Mouse (Mus musculus): ENCODE results near the gene Dnajc27. TPM values are rescaled to one million over a fixed set of nuclear protein-coding genes. Genes with fewer than 3 reads are reported as not detected.

The Dnajc27 gene
- 1 to 10 TPM; 2.3 TPM for total RNA-seq (2023)

DNA sequence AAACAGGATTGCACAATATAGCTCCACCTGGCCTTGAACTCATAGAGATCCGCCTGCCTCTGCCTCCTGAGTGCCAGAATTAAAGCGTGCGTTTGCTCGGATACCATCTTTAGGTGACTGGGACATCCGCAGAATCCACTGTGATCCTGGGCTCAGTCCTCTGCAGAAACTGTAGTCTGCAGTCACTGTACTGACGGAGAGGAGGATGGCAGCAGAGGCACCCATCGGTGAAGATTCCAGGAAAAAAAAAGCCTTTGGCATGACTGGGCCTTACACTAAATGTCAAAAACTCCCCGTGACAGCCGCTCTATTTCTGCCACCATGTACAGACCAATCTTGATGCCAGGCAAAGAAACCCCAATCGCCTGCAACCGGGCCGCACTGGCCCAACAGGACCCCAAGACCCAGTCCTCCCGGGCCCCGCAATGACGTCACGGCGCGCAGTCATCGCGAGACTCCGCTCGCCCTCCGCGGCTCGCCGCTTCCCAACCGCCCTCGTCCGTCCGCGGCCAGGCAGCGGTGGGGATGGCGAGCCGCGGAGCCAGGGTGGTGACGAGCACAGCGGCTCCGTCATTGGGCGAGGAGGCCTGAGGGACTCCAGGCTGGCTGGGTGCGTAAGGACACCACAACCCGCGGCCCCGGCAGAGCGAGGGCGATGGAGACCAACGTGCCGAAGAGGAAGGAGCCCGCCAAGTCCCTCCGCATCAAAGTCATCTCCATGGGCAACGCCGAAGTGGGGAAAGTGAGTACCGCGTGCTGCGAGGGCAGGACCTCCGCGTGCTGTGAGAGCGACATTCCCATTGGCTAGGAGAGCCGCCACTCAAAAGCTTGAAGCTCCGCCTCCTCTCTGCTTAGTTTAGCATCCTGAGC, at the start of gene Dnajc27:
TSS of gene Dnajc27 (plus strand) at position 452 of the 870 bp plus-strand sequence.

DNA sequence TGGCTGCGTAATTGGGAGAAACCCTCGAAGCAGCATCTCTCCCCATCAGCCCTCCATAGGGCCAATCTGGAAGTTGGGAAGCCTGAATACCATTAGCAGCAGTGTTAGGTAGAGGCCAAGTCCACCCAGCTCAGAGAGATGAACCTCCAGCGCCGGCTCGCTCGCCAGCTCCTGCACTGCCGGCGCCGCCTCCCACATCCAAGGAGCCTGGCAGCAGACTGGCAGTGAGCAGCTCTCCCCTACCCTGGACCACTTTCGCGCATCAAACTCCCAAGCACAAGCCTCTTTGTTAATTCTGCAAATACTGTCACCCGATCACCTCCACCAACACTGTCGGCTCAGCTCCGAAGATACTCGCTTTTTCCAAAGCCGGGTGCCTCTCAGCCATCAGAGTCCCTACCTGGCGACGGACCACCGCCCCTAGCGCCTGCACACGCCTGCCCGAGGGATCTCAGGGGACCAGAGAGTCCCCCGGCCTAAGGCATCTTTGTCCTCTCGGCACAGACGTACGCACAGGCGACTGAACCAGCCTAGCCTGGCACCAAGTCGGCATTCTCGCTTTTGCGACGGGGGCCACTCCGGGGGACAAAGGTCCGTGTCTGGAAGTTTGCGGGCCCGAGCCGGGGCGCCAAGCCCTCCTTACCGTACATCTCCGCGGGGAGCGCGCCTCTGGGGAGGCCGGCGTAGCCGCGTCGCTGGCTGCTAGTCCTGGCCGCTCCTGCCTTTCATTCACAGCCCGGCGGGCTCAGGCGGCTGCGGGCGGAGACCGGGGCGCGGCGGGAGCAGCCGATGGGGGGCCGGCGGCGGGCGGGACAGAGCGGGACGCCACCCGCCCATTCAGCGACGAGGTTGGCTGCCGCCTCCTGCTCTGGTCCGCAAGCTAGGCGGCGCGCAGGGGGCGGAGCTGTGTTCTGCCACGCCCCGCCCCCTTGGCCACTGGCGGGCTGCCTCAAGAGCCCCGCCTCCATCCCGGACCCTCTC, 44.0 kb upstream of the Dnajc27 start, which contains the start of gene Efr3b:
TSS of gene Efr3b (minus strand) at position 855 of the 981 bp plus-strand sequence.

DNA sequence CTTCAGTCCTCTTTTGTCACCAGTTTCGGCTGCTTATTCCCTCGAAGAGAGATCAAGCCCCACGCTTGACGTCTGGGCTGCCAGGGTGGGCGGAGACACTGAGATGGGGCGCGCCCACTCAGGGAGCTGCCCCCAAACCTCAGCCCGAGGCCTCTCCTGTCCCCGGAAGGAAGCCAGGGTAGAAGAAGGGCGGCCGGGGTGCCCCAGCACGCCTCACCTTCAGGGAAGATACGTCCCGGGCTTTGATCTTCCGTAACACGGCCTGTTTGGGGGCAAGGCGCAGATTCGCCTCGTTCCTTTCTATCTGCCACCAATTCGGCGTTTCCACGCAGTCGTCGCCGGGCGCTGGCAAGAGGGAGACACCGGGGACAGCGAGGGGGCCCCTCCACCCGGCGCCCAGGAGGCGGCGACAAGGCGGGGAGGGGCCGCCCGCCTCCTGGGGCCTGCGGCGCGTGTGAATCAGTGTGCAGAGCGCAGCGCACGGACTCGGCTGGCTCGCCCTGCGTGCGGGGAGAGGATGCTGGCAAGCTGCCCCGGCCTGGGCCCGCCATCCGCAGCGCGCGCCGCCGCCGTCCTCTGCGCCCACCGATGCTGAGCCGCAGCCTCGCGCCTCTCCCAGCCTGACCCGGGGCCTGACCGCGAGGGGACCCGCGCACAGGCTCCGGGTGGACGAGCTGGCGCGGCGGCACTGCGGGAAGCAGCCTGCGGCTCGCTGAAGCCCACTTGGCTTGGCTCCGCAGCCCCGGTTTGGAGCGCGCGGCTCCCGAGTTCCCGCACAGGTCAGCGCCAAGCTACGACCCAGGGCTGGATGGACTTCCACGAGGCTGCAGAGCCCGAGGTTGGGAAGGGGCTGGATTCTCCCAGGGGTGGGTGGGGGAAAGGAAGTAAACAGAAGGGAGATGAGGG, 50.8 kb downstream of the Dnajc27 start, which contains the start of gene Adcy3:
TSS of gene Adcy3 (plus strand) at position 163 of the 906 bp plus-strand sequence.

Other genes with a start within 250 kb of the Dnajc27 start
- gene Pomc, start 127.6 kb upstream of the Dnajc27 start, total RNA-seq (2023) = under 1 TPM in 1 of 2 experiments, not detected in 1; 0.58 TPM
- under 1 TPM; 0.07 to 0.68 TPM for gene Efr3b, start 43.7 kb upstream of the Dnajc27 start, total RNA-seq (2023)
- gene Adcy3, start 50.5 kb downstream of the Dnajc27 start, total RNA-seq (2023) = 1 to 10 TPM; 1.4 to 2.4 TPM
- 1 to 10 TPM; 3.6 to 5.3 TPM for gene Ptrhd1, start 151.4 kb downstream of the Dnajc27 start, total RNA-seq (2023)
- 10 to 100 TPM; 16.9 to 19.1 TPM for gene Cenpo, start 151.7 kb downstream of the Dnajc27 start, total RNA-seq (2023)

Data from neutrophil, adult 59 days (primary cell).